Mouse (Mus musculus) adrenal gland (tissue): ENCODE results near the gene Cnnm2.
"Not testable (repeated sequence)": the region's sequence is repeated elsewhere in the genome, so short reads cannot be mapped to it uniquely, and the experiment has no call there.

ENCODE experiments used
- intact Hi-C: fragments of 180-260 bp; cut with DNase I; formaldehyde crosslinking; loops from one replicate; pipeline ENCODE4 v1.15.1; 2025
- long read RNA-seq, 2 experiments: library from polyadenylated mRNA; unstranded; transcript quantifications; one replicate each; pipeline ENCODE4 v2.0.0; 2020; ENCODE audit warnings: borderline replicate concordance in 1 of 2; ENCODE audit not compliant: insufficient replicate concordance in 1 of 2

Cnnm2 gene
- long read RNA-seq, experiment 1, full-length matches to known transcripts: 2 of 7 reads
- long read RNA-seq, experiment 1, partial matches to known transcripts: 3 of 7 reads
- long read RNA-seq, experiment 1, other reads (novel, unspliced or antisense): 2 of 7 reads
- long read RNA-seq, experiment 2, full-length matches to known transcripts: 12 of 19 reads
- long read RNA-seq, experiment 2, partial matches to known transcripts: 4 of 19 reads
- long read RNA-seq, experiment 2, other reads (novel, unspliced or antisense): 3 of 19 reads

GRCm38 (mm10) chr19:46761247-46761946 is at the start of gene Cnnm2:
Cnnm2 (plus strand) TSS chr19:46761596.
- intact Hi-C loops: loop anchor here (1.0 to 5.0 kb wide), 3 partner anchors 41 to 230 kb away; no protein-coding TSS in a partner anchor

- intact Hi-C loops: no loop called here
These were observed 47.2 kb upstream of the Cnnm2 start for GRCm38 (mm10) chr19:46714234-46714633.

- intact Hi-C loops: no loop called here
These were observed 46.4 kb upstream of the Cnnm2 start for GRCm38 (mm10) chr19:46715016-46715415.

GRCm38 (mm10) chr19:46718150-46718549 is 43.2 kb upstream of the Cnnm2 start:
- intact Hi-C loops: no loop called here

- intact Hi-C loops: no loop called here
These were observed 37.0 kb upstream of the Cnnm2 start for GRCm38 (mm10) chr19:46724411-46724810.

- intact Hi-C loops: no loop called here
These were observed 35.3 kb upstream of the Cnnm2 start for GRCm38 (mm10) chr19:46726142-46726541.

- intact Hi-C loops: no loop called here
These were observed 34.2 kb upstream of the Cnnm2 start for GRCm38 (mm10) chr19:46727140-46727736.

GRCm38 (mm10) chr19:46727945-46728540 is 33.4 kb upstream of the Cnnm2 start:
- intact Hi-C loops: no loop called here

- intact Hi-C loops: no loop called here
These were observed 32.5 kb upstream of the Cnnm2 start for GRCm38 (mm10) chr19:46728909-46729308.

- intact Hi-C loops: no loop called here
These were observed 30.0 kb upstream of the Cnnm2 start for GRCm38 (mm10) chr19:46731351-46731750.

GRCm38 (mm10) chr19:46732673-46733072 is 28.7 kb upstream of the Cnnm2 start:
- intact Hi-C loops: not testable (repeated sequence)

GRCm38 (mm10) chr19:46733626-46734025 is 27.8 kb upstream of the Cnnm2 start:
- intact Hi-C loops: no loop called here

GRCm38 (mm10) chr19:46735241-46735640 is 26.2 kb upstream of the Cnnm2 start:
- intact Hi-C loops: no loop called here

GRCm38 (mm10) chr19:46737106-46737505 is 24.3 kb upstream of the Cnnm2 start:
- intact Hi-C loops: no loop called here

- intact Hi-C loops: loop anchor here (2.0 to 5.0 kb wide), 2 partner anchors 70 to 153 kb away; no protein-coding TSS in a partner anchor
These were observed 20.9 kb upstream of the Cnnm2 start for GRCm38 (mm10) chr19:46740341-46741008.

- intact Hi-C loops: loop anchor here (2.0 to 5.0 kb wide), 2 partner anchors 71 to 154 kb away; no protein-coding TSS in a partner anchor
These were observed 19.8 kb upstream of the Cnnm2 start for GRCm38 (mm10) chr19:46741574-46741973.

- intact Hi-C loops: loop anchor here (5.0 kb wide), 1 partner anchor 157 kb away; no protein-coding TSS in a partner anchor
These were observed 16.7 kb upstream of the Cnnm2 start for GRCm38 (mm10) chr19:46744681-46745080.

GRCm38 (mm10) chr19:46747799-46748198 is 13.6 kb upstream of the Cnnm2 start:
- intact Hi-C loops: no loop called here

GRCm38 (mm10) chr19:46752235-46752634 is 9.2 kb upstream of the Cnnm2 start:
- intact Hi-C loops: no loop called here

GRCm38 (mm10) chr19:46755066-46755465 is 6.3 kb upstream of the Cnnm2 start:
- intact Hi-C loops: loop anchor here (5.0 kb wide), 1 partner anchor 83 kb away; the partner anchor contains the start of gene Cyp17a1

GRCm38 (mm10) chr19:46756221-46756620 is 5.2 kb upstream of the Cnnm2 start:
- intact Hi-C loops: loop anchor here (5.0 kb wide), 1 partner anchor 84 kb away; the partner anchor contains the start of gene Cyp17a1
